Mouse (Mus musculus): Measurements from ENCODE around the gene Cdkn2a.

- TF ChIP-seq CTCF (IDR thresholded peaks at IDR 0.05; ENCODE audit: extremely low read depth, insufficient read length, insufficient replicate concordance, low read depth, low read length) (no peak), POLR2A (IDR thresholded peaks at IDR 0.05; ENCODE audit: low read depth, low read length) (no peak)
Measured at GRCm38 (mm10) chr4:89275811-89276584, 18.5 kb downstream of the Cdkn2a start.

All from small intestine, adult 2 months (tissue).